Mouse (Mus musculus) mouse embryonic stem cell (cell line): ENCODE data around the gene Cysrt1.

Experiments used
- in situ Hi-C, 2 experiments: fragments of 300-500 bp; cut with MboI; formaldehyde crosslinking; loops; 1 replicate in 1 of 2; 3 replicates in 1 of 2; pipeline ENCODE4 v1.14.3; 2019 to 2020; ENCODE audit warnings: low sequenced_read_pairs in 2 of 2, low pct_unique_long_range_greater_than_20kb in 1 of 2, mixed read lengths in 1 of 2; ENCODE audit not compliant: unreplicated experiment in 1 of 2

The Cysrt1 gene

DNA sequence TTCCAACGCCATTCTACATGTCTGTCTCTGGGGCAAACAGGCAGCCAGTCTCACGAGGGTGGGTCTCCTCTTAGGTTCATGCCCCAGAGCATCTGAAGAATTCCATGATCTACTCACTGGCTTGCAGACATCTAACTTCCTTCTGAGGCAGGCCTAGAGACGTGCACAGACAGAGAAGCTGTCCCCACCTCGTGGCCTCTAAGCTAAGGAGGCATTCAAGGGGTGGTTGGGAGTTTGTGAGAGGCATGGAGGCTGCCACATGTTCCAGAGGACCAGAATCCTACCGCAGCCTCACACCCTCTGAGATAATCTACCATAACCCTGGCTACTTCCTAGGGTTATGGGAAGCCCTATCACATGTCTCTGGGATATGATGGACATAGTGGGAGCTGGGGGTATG is 48.2 kb downstream of the Cysrt1 start:
- in situ Hi-C loops: loop anchor here in 1 of 2 experiments (10.0 kb wide), 1 partner anchor 61 kb away; the partner anchor contains the start of gene Tmem203

DNA sequence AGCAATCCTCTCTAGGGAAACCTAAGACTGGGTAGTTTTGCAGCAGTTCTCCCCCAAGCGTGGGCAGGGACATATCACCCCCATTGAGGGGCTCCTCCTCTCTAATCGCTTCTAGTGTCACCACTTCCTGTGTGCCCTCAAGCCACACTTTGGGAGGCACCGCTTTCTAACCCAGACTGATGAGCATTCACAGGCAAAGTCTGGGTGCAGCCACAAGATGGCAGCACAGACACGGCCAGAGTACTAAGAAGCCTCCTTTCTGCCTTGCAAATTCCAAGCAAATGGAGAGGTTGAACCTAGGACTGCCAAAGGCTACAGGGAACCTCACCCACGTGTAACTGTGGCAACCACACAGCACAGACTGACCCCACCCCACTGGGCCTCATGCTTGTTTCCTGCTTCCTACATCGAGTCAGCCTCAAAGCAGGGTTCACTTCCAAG is 48.9 kb downstream of the Cysrt1 start:
- in situ Hi-C loops: loop anchor here in 1 of 2 experiments (10.0 kb wide), 1 partner anchor 61 kb away; the partner anchor contains the start of gene Tmem203
